Mouse (Mus musculus) fibroblast of lung, adult 2 months (primary cell): ENCODE data around the gene Map4k1.

Experiments used
- DNase-seq: peaks from one replicate; pipeline ENCODE4 v3.0.0-alpha.2; 2011; ENCODE audit warnings: low read depth

Gene Map4k1

DNA sequence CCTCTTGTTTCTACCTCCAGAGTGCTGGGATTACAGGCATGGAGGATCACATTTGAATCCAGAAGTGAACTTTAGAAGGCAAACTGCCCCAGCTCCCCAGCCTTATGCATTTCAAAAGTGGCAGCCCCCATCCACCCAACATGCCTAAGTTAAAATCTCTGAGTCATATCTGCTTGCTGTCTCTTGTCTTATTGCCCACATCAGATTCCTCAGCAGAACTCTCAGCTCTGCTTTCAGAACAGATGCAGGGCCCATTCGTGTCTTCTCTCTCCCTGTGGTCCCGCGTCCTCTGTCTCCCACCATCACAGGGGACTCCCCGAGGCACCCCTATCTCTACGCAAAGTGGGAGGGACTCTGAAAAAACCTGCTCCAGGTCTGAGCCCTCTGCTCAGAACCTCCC lies 44.3 kb downstream of the Map4k1 start:
- no peak for DNase-seq

- DNase-seq = no peak
Measured at GRCm38 (mm10) chr7:29026811-29027210, 45.0 kb downstream of the Map4k1 start.

DNA sequence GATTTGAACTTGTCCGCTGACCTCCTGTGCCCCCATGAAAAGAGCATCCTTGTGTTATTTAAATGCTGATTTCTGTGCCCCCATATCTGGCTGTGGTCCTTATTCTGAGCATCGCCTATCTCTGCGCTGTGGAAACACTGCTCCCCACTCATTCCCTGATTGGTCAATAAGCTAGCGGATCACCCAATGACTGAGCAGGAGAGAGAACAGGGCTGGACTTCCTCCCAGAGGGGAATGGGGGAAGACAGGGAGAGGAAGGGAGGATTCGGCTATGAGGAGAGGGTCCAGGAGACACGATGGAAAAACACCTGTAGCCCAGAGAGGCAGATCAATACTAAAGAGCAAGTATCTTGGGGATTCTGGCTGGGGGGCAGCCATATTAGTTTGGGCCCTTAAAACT lies 46.9 kb downstream of the Map4k1 start:
- no peak for DNase-seq

GRCm38 (mm10) chr7:29029690-29030656 lies 48.1 kb downstream of the Map4k1 start:
- DNase-seq = no peak

DNA sequence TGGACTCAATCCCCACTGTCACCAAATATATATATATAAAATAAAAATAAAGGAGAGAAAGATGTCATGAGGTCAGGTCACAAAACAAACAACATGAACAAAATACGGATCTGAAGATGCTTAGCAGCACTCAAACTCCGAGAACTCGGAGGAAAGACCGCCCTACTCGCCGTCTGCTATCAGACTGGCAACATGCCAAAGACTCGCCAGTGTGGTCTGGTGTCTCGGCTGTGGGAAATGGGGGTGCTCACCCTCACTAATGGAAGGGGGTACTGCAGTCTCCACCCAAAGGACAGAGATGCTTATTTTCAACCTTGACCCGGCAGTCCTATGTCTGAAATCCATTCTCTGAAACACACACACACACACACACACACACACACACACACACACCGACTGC lies 49.8 kb downstream of the Map4k1 start:
- DNase-seq = no peak

DNA sequence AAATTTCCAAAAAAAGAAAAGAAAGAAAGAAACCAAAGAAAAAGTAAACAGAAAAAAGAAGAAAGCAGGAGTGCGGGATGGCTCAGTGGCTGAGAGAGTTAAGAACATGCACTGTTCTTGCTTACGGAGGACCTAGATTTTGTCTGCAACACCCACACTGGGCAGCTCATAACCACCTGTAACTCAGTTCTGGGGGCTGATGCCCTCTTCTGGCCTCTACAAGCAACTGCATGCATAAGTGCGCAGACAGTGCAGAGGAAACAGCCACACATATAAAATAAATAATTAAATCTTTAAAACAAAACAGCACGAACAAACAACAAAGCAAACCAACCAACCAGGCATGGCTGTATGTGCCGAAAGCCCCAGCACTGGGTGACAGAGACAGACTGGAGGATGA lies 50.8 kb downstream of the Map4k1 start:
- DNase-seq = no peak

DNA sequence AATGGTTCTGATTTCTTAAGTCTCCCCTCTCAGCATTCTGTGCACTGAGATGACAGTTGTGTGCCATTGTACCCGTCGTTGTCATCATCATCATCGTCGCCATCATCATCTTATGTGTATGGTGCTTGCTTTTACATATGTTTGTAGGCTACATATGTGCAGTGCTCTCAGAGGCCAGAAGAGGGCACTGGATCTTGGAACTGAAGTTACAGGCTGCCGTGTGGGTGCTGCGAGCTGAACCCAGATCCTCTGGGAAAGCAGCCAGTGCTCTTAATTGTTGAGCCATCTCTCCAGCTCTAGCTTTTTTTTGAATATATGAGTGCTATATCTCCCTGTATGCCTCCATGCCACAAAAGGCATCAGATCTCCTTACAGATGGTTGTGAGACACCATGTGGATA lies 55.4 kb downstream of the Map4k1 start:
- no peak for DNase-seq

DNA sequence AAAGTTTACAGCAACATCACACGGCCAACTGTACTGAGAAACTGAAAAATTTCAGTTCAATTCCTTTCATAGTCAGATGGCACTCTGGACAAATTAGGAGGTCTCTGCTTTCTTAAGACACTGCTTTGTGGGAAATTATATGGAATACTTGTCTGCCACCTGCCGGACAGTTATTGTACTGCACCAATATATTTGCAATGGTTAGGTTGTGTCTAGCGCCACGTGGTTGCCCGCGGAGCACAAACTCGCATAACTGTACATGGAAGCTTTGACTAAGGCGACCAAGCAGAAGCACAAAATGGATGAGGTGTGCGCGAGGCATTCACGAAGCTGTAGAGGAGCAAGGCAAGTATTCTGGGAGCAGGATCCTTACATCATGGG lies 57.7 kb downstream of the Map4k1 start:
- peak; percentile 91 for DNase-seq

- no peak for DNase-seq
Measured at GRCm38 (mm10) chr7:29039985-29040661, 58.3 kb downstream of the Map4k1 start.

- DNase-seq = no peak
Measured at GRCm38 (mm10) chr7:29041194-29041593, 59.3 kb downstream of the Map4k1 start.

DNA sequence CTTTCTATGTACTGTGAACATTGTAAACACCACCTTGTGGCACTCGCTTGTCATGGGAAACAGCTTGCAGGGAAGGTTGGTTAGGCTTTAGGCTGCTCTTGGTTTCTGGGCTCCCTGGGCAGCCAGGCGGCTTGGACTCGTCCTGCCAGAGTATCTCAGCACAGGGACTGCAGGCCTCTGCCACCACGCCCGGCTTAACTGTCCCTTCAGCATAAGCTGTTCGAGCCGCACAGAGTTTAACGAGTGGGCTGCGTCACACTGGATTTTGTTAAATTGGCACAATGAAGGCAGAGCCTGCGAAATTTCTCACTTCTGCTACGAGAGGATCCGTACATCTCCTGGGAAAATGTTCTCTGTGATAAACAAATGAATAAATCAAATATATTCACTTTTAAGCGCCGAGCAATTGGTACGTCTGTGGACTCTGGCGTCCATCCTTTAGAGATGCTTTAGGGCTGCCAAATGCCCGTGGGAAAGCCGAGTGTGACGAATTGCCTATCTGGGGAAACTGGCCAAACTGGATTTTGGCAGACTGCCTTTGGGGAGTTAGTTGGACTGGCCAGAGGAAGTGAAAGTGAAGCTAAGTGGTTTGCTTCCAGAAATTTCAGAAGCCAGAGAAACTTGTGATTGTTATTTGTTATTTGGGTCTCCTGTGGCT lies 61.3 kb downstream of the Map4k1 start:
- DNase-seq = peak; percentile 98

DNA sequence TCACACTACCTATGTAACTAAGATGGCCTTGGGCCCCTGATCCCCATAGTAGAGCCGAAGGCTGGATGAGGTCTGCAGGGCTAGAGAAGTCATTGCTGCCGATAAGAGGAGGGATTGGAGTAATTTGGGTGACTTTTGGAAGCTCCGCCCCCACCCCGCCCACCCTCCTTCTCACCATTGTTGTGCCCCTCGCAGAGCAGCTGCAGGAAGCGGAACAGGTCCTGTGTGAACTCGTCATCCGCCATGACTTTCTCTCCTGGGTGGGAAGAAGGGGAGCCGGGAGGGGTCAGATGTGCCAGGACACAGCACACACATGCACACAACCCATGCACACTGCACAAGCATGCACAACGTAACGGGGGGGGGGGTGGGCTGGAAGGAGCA lies 61.8 kb downstream of the Map4k1 start:
- DNase-seq = no peak

GRCm38 (mm10) chr7:29044302-29044701 lies 62.5 kb downstream of the Map4k1 start:
- DNase-seq = no peak

DNA sequence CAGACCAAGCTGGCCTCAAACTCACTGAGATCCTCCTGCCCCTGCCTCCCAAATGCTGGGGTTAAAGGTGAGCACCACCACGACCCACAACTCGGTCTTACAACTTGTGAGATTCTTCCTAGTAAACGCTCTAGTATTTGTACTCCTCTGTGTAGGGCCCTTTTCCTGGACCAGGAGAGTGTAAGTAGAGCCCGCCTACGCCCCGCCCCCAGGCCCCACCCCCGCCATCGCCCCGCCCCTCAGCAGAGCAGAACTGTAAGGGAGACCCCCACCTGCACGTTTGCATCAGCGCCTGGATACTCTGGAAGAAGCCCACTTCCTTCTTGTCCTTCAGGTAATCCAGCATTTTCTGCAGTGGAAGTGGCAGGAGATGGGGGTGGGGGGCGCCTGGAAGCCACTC lies 64.7 kb downstream of the Map4k1 start:
- DNase-seq = no peak

DNA sequence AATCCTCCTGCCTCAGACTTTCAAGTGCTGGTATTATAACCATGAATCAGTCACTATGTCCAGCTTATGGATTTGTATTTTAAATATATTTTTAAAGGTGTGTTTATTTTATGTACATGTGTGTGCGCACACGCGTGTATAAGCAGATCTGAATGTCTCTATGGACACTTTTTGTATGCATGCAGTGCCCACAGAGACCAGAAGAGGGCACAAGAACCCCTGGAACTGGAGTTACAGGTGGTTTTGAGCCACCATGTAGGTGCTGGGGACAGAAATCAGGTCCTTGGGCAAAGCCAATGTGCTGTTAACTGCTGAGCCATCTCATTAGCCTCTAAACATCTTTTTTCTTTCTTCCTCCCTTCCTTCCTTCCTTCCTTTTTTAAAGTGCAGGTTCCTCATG lies 66.2 kb downstream of the Map4k1 start:
- DNase-seq = no peak

DNA sequence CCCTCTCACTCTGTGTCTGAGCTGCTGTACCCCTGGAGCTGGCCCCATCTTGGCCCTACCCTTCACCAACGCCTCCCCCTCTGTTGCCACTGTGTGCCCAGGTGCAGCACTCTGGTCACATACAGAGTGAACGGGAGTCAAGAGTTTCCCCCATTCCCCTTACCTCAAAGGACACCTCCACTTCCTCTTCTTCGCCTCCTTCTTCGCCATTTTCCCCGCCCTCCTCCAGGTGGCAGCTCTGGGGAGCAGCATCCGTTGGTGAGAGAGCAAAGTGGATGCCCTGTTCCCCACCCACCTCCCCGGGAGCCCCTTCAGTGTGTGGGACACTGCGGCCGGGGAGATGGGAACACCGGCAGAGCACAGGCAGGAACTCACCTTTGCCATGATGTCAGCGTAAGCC lies 66.8 kb downstream of the Map4k1 start:
- DNase-seq = no peak

GRCm38 (mm10) chr7:29050797-29051196 lies 68.9 kb downstream of the Map4k1 start:
- DNase-seq = no peak

GRCm38 (mm10) chr7:29052821-29053220 lies 71.0 kb downstream of the Map4k1 start:
- DNase-seq = no peak
